Mouse (Mus musculus): ENCODE measurements around the gene Pomgnt2. TPM values are rescaled to one million over a fixed set of nuclear protein-coding genes. Genes with fewer than 3 reads are reported as not detected.

Gene Pomgnt2
- total and polyA plus RNA-seq, 3 experiments: not detected

DNA sequence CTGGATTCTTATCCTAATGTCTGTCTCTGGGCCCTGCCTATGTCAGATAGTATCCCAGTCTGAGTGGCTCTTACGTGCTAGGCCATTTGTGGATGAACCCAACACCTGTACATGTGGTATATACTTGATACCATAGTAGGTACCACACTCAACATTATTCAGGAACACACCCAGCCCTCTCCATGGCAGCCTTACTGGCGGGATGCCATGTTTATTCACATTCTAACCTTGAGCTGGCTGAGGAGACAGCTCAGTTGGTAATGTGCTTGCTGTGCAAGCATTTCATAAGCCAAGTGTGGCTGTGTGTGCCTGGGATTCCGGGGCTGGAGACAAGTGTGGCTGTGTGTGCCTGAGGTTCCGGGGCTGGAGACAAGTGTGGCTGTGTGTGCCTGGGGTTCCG lies 28.7 kb downstream of the Pomgnt2 start:
- dilution Hi-C loops (cut with MboI; ENCODE audit: extremely low pct_ligation_motif_present, extremely low pct_unique_long_range_greater_than_20kb, low sequenced_read_pairs): no loop called here
- no peak for TF ChIP-seq ZC3H11A (IDR thresholded peaks at IDR 0.05; ENCODE audit: low read depth, low read length)
- no peak for TF ChIP-seq ELF1 (IDR thresholded peaks at IDR 0.05; ENCODE audit: low read depth, low read length)
- TF ChIP-seq TBP (conservative IDR thresholded peaks at IDR 0.05; ENCODE audit: low read depth, low read length): no peak
- TF ChIP-seq USF1 (IDR thresholded peaks at IDR 0.05; ENCODE audit: low read depth, low read length): no peak
- TF ChIP-seq NELFE (IDR thresholded peaks at IDR 0.05; ENCODE audit: low read depth, low read length): no peak
- TF ChIP-seq POLR2A (IDR thresholded peaks at IDR 0.05; ENCODE audit: low read depth, low read length): no peak
- no peak for TF ChIP-seq ETS1 (conservative IDR thresholded peaks at IDR 0.05; ENCODE audit: low read depth, low read length)
- TF ChIP-seq CHD1 (IDR thresholded peaks at IDR 0.05; ENCODE audit: low read depth, low read length): no peak
- TF ChIP-seq MAZ (IDR thresholded peaks at IDR 0.05; ENCODE audit: low read depth, low read length): no peak
- TF ChIP-seq POLR2AphosphoS2 (IDR thresholded peaks at IDR 0.05; ENCODE audit: low read depth, low read length): no peak
- TF ChIP-seq BHLHE40 (IDR thresholded peaks at IDR 0.05; ENCODE audit: low read depth, low read length): no peak
- no peaks in the 10 kb centered on the region for H3K79me2 ChIP-seq (replicated peaks; ENCODE audit: control insufficient read depth, extremely low read depth, insufficient read depth, poor library complexity, severe bottlenecking)
- H3K36me3 ChIP-seq (replicated peaks in 1 of 2; ENCODE audit: control insufficient read depth in 1 of 2, insufficient read depth in 1 of 2, low read length in 1 of 2): peaks cover 0 to 3% of the 10 kb centered on the region in 2 experiments
- H3K9ac ChIP-seq (ENCODE audit: insufficient read depth, low read depth): no peak overlapping the region
- no peaks in the 10 kb centered on the region for H3K9me3 ChIP-seq (replicated peaks; ENCODE audit: low read length)
- peaks cover 5% of the 10 kb centered on the region for H3K27me3 ChIP-seq (replicated peaks)
- H3K4me1 ChIP-seq (ENCODE audit: control insufficient read depth in 1 of 2, insufficient read depth in 2 of 2): peaks cover 3 to 8% of the 10 kb centered on the region in 2 experiments; a peak in 3 of 4 replicates
- DNase-seq (ENCODE audit: extremely low read depth): no peak
- H3K4me3 ChIP-seq (replicated peaks in 1 of 3; ENCODE audit: low read depth in 2 of 3, low read length in 2 of 3, poor library complexity in 1 of 3): no peak overlapping the region
- H3K4me2 ChIP-seq (ENCODE audit: insufficient read depth, low read depth, poor library complexity, severe bottlenecking): no peak overlapping the region
- in situ Hi-C loops (cut with MboI; ENCODE audit: low pct_ligation_motif_present, low pct_unique_long_range_greater_than_20kb, low sequenced_read_pairs): no loop called here
- H3K27ac ChIP-seq (ENCODE audit: insufficient read depth, low read depth): no peak overlapping the region

- no peak for DNase-seq (ENCODE audit: extremely low read depth)
- in situ Hi-C loops (cut with MboI; ENCODE audit: low pct_ligation_motif_present, low pct_unique_long_range_greater_than_20kb, low sequenced_read_pairs) (no loop called here), dilution Hi-C loops (cut with MboI; ENCODE audit: extremely low pct_ligation_motif_present, extremely low pct_unique_long_range_greater_than_20kb, low sequenced_read_pairs) (no loop called here)
- Histone ChIP-seq H3K9ac (ENCODE audit: insufficient read depth, low read depth) (no peak overlapping the region), H3K9me3 (replicated peaks; ENCODE audit: low read length) (no peaks in the 10 kb centered on the region), H3K4me1 (ENCODE audit: control insufficient read depth in 1 of 2, insufficient read depth in 2 of 2) (peaks cover 10 to 24% of the 10 kb centered on the region in 2 experiments), H3K36me3 (replicated peaks in 1 of 2; ENCODE audit: control insufficient read depth in 1 of 2, insufficient read depth in 1 of 2, low read length in 1 of 2) (peaks cover 0 to 3% of the 10 kb centered on the region in 2 experiments), H3K27me3 (replicated peaks) (peaks cover 3% of the 10 kb centered on the region), H3K4me2 (ENCODE audit: insufficient read depth, low read depth, poor library complexity, severe bottlenecking) (no peak overlapping the region), H3K79me2 (replicated peaks; ENCODE audit: control insufficient read depth, extremely low read depth, insufficient read depth, poor library complexity, severe bottlenecking) (no peaks in the 10 kb centered on the region), H3K27ac (ENCODE audit: insufficient read depth, low read depth) (no peak overlapping the region), H3K4me3 (replicated peaks in 1 of 3; ENCODE audit: low read depth in 2 of 3, low read length in 2 of 3, poor library complexity in 1 of 3) (no peak overlapping the region)
- TF ChIP-seq JUND (conservative IDR thresholded peaks at IDR 0.05; ENCODE audit: low read depth, low read length): no peak
- TF ChIP-seq MEF2A (IDR thresholded peaks at IDR 0.05; ENCODE audit: borderline replicate concordance, low read depth, low read length): no peak
- TF ChIP-seq RCOR1 (conservative IDR thresholded peaks at IDR 0.05; ENCODE audit: low read depth, low read length): no peak
- no peak for TF ChIP-seq MAZ (IDR thresholded peaks at IDR 0.05; ENCODE audit: low read depth, low read length)
- TF ChIP-seq ZNF384 (IDR thresholded peaks at IDR 0.05; ENCODE audit: low read depth, low read length): no peak
- TF ChIP-seq JUN (IDR thresholded peaks at IDR 0.05; ENCODE audit: insufficient read depth, low read depth, low read length): no peak
- no peak for TF ChIP-seq BHLHE40 (IDR thresholded peaks at IDR 0.05; ENCODE audit: low read depth, low read length)
- TF ChIP-seq RAD21 (IDR thresholded peaks at IDR 0.05; ENCODE audit: low read depth, low read length): no peak
- TF ChIP-seq MAFK (IDR thresholded peaks at IDR 0.05; ENCODE audit: insufficient replicate concordance, low read length): no peak
- TF ChIP-seq USF1 (IDR thresholded peaks at IDR 0.05; ENCODE audit: low read depth, low read length): no peak
- TF ChIP-seq ZMIZ1 (IDR thresholded peaks at IDR 0.05; ENCODE audit: low read depth, low read length): no peak
- TF ChIP-seq ELF1 (IDR thresholded peaks at IDR 0.05; ENCODE audit: low read depth, low read length): no peak
- TF ChIP-seq CHD2 (IDR thresholded peaks at IDR 0.05; ENCODE audit: low read length): no peak
- no peak for TF ChIP-seq EP300 (IDR thresholded peaks at IDR 0.05; ENCODE audit: low read length)
- no peak for TF ChIP-seq KAT2A (IDR thresholded peaks at IDR 0.05; ENCODE audit: insufficient replicate concordance, low read length)
- TF ChIP-seq ETS1 (conservative IDR thresholded peaks at IDR 0.05; ENCODE audit: low read depth, low read length): no peak
- TF ChIP-seq NRF1 (IDR thresholded peaks at IDR 0.05; ENCODE audit: low read depth, low read length): no peak
- no peak for TF ChIP-seq SMC3 (IDR thresholded peaks at IDR 0.05; ENCODE audit: low read depth, low read length)
- TF ChIP-seq ZC3H11A (IDR thresholded peaks at IDR 0.05; ENCODE audit: low read depth, low read length): no peak
- no peak for TF ChIP-seq E2F4 (IDR thresholded peaks at IDR 0.05; ENCODE audit: insufficient replicate concordance, low read depth, low read length)
These were observed 32.0 kb downstream of the Pomgnt2 start for GRCm38 (mm10) chr9:121964941-121965340.

Data from CH12.LX (cell line).